In the genomic region with DNA sequence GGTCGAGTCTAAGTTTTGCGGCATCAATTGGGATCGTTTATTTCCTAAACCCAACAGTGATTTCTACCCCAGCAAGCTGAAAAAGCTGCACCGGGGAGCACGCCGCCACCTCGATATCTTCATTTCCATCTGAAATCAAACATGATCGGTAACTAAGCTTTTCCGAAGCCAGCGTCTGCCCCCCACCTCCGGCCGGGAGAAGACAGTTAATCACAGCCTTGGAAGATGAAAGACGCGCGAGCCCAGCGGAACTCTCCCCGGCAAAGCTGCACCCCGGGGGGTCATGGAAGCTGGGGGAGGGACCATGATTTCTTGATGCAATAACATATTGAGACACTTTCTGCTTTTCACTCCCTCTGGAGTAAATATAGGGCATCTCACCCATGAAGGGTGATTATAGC, we compare ENCODE assay signal across 9 mouse cellular contexts.
DNase-seq lines count a peak whose midpoint lies in the region; ATAC-seq lines count a peak whose summit lies in the region.
"Had no signal": no experiment of that assay in that cellular context is flagged by ENCODE, and none has a peak within 500 bp of the region (broad histone marks: within the 10 kb centered on the region; RNA-seq: fewer than 3 reads in every experiment).

No protein-coding gene starts in this region.

- WGBS in limb, embryonic 11.5 days, result under 1% methylated on average over 18 of the region's 18 CpGs
- under 1% methylated on average over 18 of the region's 18 CpGs for WGBS in neural tube, embryonic 15.5 days

- peaks cover 47% of the 10 kb centered on the region for H3K27me3 ChIP-seq in limb, embryonic 11.5 days (ENCODE audit: control insufficient read depth, insufficient read depth, low read length)
- H3K27me3 ChIP-seq in neural tube, embryonic 15.5 days (replicated peaks), result no peaks in the 10 kb centered on the region; the same call in none of the 2 replicates

- no peak overlapping the region for H3K9ac ChIP-seq in limb, embryonic 11.5 days (ENCODE audit: low read length)
- peak overlapping the region; percentile 18; the same call in 1 of the 2 replicates for H3K9ac ChIP-seq in neural tube, embryonic 15.5 days (replicated peaks)

- no peak overlapping the region for H3K4me3 ChIP-seq in limb, embryonic 11.5 days (ENCODE audit: low read depth, low read length)
- peak overlapping the region; percentile 32 for H3K4me3 ChIP-seq in neural tube, embryonic 15.5 days (replicated peaks)

- ATAC-seq in limb, embryonic 11.5 days (ENCODE audit: insufficient number of reproducible peaks, low FRiP score, low TSS enrichment, low read depth), result no peak
- no peak for ATAC-seq in neural tube, embryonic 15.5 days (ENCODE audit: low FRiP score)

- H3K4me1 ChIP-seq in limb, embryonic 11.5 days (ENCODE audit: control insufficient read depth, insufficient read depth, low read length), result 0 out of 2 replicates have a peak, but pooled peaks cover 4% of the 10 kb centered on the region
- H3K4me1 ChIP-seq in neural tube, embryonic 15.5 days, result peaks cover 39% of the 10 kb centered on the region

- H3K36me3 ChIP-seq in limb, embryonic 11.5 days (ENCODE audit: control insufficient read depth, insufficient read depth, low read length), result no peaks in the 10 kb centered on the region
- no peaks in the 10 kb centered on the region for H3K36me3 ChIP-seq in neural tube, embryonic 15.5 days

- H3K27ac ChIP-seq in limb, embryonic 11.5 days (replicated peaks; ENCODE audit: low read depth, low read length), result no peak overlapping the region
- H3K27ac ChIP-seq in neural tube, embryonic 15.5 days (replicated peaks), result peak overlapping the region; percentile 35; the same call in 1 of the 2 replicates

- intact Hi-C loops in left cerebral cortex, postnatal 4 days (cut with DNase I), result loop anchor here (10.0 kb wide), 1 partner anchor 94 kb away; no protein-coding TSS in a partner anchor

- H3K9me3 ChIP-seq in limb, embryonic 11.5 days (ENCODE audit: control insufficient read depth, low read length), result no peaks in the 10 kb centered on the region
- H3K9me3 ChIP-seq in neural tube, embryonic 15.5 days (replicated peaks), result no peaks in the 10 kb centered on the region

- H3K4me2 ChIP-seq in limb, embryonic 11.5 days (ENCODE audit: low read depth, severe bottlenecking), result peak overlapping the region; percentile 39; the same call in 1 of the 2 replicates
- peak overlapping the region; percentile 58 for H3K4me2 ChIP-seq in neural tube, embryonic 15.5 days

- DNase-seq in left cerebral cortex, postnatal 4 days, result peak; percentile 45
- no peak for DNase-seq in left cerebral cortex, adult 11 months (ENCODE audit: low spot score)
- peak; percentile 48 for DNase-seq in embryo, embryonic 9.5 days (ENCODE audit: extremely low spot score)
- peak; percentile 61 for DNase-seq in limb, embryonic 11.5 days (ENCODE audit: low spot score)
- no peak for DNase-seq in frontal cortex, postnatal 36 days (ENCODE audit: low spot score in 2 of 2)
- no peak for DNase-seq in left cerebral cortex, adult 9 months (ENCODE audit: low spot score in 2 of 2)
- no peak for DNase-seq in kidney, postnatal 36 days
- DNase-seq: kidney, adult 18-20 months had no signal

Comparison
In these comparisons a context has a peak if more than half of its experiments do, and no peak if none do; other contexts are left out.
1. DNase-seq: peak in left cerebral cortex, postnatal 4 days (single experiment), embryo, embryonic 9.5 days (single experiment) and limb, embryonic 11.5 days (single experiment); none in left cerebral cortex, adult 11 months (single experiment), frontal cortex, postnatal 36 days (0 of 2), left cerebral cortex, adult 9 months (0 of 2) and kidney, postnatal 36 days (0 of 2).